Mouse (Mus musculus) bone marrow, adult 2 months (tissue): ENCODE measurements around the gene Mpg.

Source experiments
- CTCF ChIP-seq: fragments of 200-500 bp; IDR thresholded peaks from 2 replicates; pipeline ENCODE4 v1.5.1; 2011; ENCODE audit warnings: low read length, control low read depth; ENCODE audit not compliant: control insufficient read depth, insufficient read depth
- POLR2A ChIP-seq: fragments of 200-500 bp; IDR thresholded peaks from 2 replicates; pipeline ENCODE4 v1.6.1; 2011; ENCODE audit warnings: low read depth, mild to moderate bottlenecking, control low read depth, low read length, borderline replicate concordance; ENCODE audit not compliant: control insufficient read depth

DNA sequence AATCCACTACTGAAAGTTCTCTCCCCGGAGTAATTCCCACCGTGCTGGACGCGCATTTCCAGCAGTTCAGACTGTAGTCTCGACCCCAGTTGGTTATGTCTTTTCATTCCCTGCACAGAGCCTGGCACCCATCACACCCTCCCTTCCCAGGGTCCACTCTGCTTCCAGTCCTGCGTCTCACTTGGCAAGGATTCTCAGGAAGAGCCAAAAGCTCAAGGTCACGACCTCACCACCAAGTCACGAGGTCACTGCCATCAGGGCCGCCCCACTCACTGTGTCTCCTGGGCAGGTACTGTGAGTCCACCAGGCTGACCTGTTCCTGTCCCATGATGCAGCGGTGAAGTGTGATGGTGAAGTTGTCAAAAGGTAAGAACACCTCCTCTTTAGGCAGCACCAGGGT is 32.2 kb upstream of the Mpg start:
- TF ChIP-seq CTCF (no peak), POLR2A (no peak)
